Mouse (Mus musculus) thymus, adult 2 months (tissue): ENCODE data around the gene Tada2b.

Experiments
- CTCF ChIP-seq: fragments of 200-500 bp; IDR thresholded peaks from 2 replicates; pipeline ENCODE4 v1.5.1; 2012; ENCODE audit warnings: mild to moderate bottlenecking, control low read depth, low read length, moderate library complexity, borderline replicate concordance; ENCODE audit not compliant: control insufficient read depth, poor library complexity, insufficient read depth; ENCODE audit errors: extremely low read depth
- POLR2A ChIP-seq: fragments of 200-500 bp; IDR thresholded peaks from 2 replicates; pipeline ENCODE4 v1.6.1; 2012; ENCODE audit warnings: mild to moderate bottlenecking, low read length, control low read depth, moderate library complexity; ENCODE audit not compliant: control insufficient read depth, poor library complexity, insufficient read depth; ENCODE audit errors: extremely low read depth

- TF ChIP-seq CTCF (no peak), POLR2A (no peak)
Measured at GRCm38 (mm10) chr5:36451872-36452389, 32.2 kb downstream of the Tada2b start.
